Mouse (Mus musculus) lung, adult 10 weeks (tissue): ENCODE measurements around the gene Appl2. TPM values are rescaled to one million over a fixed set of nuclear protein-coding genes. Genes with fewer than 3 reads are reported as not detected.

Source experiments
- polyA plus RNA-seq: library from polyadenylated mRNA; stranded (reverse); fragments of 350-450 nt; fragmentation: Illumina TruSeq; extraction: RNeasy Lipid Tissue Mini Kit (QIAGEN cat#74804); gene quantifications from one replicate; pipeline ENCODE4 v1.2.3, GENCODE M21; 2014; ENCODE audit warnings: low read depth, low replicate concordance; ENCODE audit not compliant: insufficient read depth

Appl2 gene
- polyA plus RNA-seq: 33.8 TPM

DNA sequence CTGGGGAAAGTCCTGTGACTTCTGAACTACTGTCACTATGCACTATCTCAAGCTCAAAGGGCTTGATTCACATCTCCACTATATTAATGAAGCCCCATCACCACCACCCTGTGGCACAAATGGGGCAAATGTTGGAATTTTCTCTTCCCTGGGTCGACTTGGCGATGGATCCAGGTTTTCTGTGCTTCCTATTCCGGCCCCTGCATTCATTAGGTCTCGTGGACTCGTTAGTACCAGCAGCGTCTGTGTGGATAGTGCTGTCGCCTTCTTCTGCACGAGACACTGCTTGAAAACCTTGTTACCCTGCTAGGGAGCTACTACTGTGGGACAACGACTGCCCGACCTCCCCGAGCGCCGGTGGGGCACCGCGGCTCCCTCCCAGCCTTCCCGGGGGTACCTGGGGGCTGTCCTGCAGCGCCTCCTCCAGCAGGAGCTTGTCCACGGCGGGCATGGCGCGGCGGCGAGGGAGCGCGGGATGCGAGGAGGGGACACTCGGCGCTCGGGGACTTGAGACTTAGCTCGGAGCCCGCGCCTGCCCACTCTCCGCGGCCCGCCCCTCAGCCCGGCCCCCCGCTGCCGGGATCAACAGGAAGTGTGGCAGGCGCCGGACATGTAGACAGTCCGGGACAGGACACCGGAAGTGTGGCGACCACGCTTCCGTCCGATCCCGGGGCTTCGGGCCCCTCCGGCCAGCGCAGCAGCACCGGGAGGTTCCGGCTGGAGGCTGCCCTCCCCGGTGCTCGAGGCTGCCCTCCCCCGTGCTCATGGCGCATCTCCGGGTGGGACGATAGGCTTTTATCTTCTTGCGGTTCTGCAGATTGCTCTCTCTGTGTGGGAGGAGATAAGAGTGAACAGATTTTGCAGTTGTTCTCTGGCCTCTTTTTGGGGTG lies at the start of gene Appl2:
Appl2 (minus strand) TSS at position 608 of the 890 bp plus-strand sequence.

Other genes with a start within 250 kb of the Appl2 start
- 0.30 TPM for gene Aldh1l2, start 114.6 kb downstream of the Appl2 start, polyA plus RNA-seq
- gene Washc4, start 105.0 kb downstream of the Appl2 start, polyA plus RNA-seq: 7.7 TPM
- 4.2 TPM for gene 1500009L16Rik, start 74.1 kb upstream of the Appl2 start, polyA plus RNA-seq